Mouse (Mus musculus) brain, embryonic 18.5 days (tissue): ENCODE results near the gene Msantd4.
"Not testable (repeated sequence)": the region's sequence is repeated elsewhere in the genome, so short reads cannot be mapped to it uniquely, and the experiment has no call there.

Experiments used
- DNase-seq: peaks from one replicate; pipeline ENCODE4 v3.0.0-alpha.2; 2012; ENCODE audit warnings: low read depth, low spot score

Gene Msantd4

GRCm38 (mm10) chr9:4375828-4376639, at the start of gene Msantd4:
TSS of gene Msantd4 (plus strand) at chr9:4376562.
- DNase-seq, result peak; percentile 99

GRCm38 (mm10) chr9:4353163-4353562, 23.2 kb upstream of the Msantd4 start:
- DNase-seq, result no peak

DNA sequence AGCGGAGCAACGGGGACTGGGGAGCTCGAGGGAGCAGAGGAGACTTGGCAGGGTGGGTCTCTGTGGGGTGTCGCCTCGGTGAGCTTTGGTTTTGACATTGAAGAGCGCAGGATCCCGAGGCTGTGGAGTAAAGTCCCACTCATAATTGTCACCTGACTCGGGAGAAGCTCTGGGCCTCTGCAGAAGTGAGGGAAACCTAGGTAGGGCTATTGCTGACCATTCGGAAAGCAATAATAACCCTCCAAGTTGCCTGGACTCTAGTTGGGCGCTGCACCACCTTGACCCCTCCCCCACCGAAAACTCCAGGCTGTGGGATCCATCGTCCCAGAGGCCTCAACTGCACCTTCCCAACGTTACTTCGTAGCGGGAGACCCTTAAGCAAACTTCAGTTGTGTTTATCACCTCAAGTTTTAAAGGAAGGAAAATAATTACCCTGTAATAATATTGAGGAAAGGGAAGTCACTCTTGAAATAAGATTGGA, 318 bp downstream of the Msantd4 start:
- DNase-seq, result no peak

GRCm38 (mm10) chr9:4400801-4401200, 24.4 kb downstream of the Msantd4 start:
- not testable (repeated sequence) for DNase-seq
